Mouse (Mus musculus): ENCODE measurements at regions not wholly inside any gene's neighbourhood (a gene's known extent, or its start where the extent isn't known, plus 50 kb on each side); places are given as distances from the start of the nearest gene placed in this dataset.

DNA sequence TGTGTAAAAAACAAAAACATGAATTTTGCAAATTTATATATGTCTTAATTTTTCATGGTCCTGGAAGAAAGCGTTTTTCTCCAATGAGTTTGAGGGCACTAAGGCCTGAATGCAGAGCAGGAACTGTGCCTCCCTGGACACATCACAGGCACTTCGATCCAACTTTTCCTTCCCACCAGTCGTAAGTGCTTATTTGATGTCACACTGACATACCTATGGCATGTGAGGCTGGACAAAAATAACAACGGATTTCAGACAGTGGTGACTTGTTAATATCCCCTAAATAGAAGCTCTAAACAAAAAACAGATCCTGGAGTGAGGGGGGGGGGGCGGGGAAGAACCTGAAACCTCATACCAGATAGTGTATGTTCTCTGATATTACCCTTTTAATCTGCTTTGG, 1541.9 kb upstream of the Flrt2 start:
- intact Hi-C loops (cut with DNase I): no loop called here
- peak; percentile 9 to 23 for DNase-seq

DNA sequence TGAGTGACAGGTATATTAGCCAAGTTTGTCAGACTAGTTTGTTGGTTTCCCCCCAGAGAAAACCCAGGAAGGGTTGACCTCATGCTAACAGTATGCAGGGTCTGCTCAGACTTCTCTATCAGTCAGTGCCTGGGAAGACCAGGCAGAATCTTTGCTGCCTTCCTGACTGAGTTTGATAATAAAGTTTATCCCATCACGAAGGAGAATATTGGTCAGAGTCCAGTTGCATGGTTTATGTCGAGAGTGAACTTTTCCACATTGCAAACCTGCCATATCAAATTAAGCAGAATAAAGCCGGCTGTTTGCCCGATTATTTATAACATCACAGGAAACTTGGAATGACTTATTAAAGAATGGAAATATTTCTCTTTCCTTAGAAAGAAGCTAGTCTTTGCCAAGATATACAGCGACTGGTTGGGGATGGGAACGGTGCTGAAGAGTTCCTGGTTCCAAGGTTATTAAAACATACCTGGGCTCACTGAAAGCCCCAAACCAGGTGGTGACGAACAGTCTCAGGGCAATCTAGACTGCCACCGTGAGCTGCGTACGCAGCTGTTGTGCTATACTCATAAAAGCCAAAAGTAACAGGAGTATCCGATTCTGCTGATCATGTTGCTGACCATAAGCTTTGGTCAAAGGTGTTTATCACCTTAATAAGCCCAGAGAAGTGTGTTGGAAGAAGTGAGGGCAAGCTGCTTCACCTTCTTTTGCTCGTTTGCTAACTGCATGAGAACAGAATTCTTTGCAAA, 1536.7 kb upstream of the Flrt2 start:
- intact Hi-C loops (cut with DNase I): no loop called here
- DNase-seq: peak; percentile 23 to 25

DNA sequence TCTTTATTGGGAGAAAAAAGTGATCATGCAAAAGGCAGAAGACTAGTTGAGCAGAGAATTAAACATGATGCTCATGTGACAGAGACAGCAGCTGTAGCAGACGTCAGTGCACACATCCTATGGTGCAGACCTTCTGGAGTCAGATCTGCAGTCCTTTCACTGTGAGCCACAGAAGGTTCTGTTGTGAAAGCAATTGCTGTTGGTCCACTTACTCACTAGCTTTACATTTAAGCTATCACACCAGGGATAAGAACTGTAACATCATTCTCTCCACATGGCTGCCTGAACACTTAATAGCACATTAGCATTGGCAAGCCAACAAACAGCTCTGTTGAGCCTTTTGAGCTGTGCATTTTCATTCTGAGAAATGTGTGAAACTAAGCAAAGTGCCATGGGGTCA, 1509.7 kb upstream of the Flrt2 start:
- intact Hi-C loops (cut with DNase I): no loop called here
- DNase-seq: no peak

DNA sequence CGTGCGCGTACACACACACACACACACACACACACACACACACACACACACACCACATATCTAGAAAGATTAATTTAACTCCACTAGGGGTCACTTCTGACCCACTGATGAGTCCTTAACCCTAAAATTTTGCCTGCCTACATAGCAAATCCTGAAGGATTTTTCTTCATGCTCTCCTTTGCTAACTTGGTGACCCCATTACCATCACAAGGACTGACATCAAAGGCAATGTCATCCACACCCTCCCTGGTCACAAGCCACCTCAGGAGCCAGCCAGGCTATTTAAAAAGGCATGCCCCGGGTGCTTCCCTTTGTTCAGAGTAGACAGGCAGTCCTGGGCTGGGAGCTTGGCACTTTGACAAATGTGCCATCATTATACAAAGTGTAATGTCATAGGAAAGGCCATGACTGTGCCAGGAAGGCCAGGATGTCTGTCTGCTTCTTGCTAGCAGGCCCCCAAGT, 1501.4 kb upstream of the Flrt2 start:
- intact Hi-C loops (cut with DNase I): loop anchor here (2.0 to 10.0 kb wide), 4 partner anchors 237 to 1502 kb away; partner anchors contain the start of gene Flrt2
- peak; percentile 59 to 68 for DNase-seq

DNA sequence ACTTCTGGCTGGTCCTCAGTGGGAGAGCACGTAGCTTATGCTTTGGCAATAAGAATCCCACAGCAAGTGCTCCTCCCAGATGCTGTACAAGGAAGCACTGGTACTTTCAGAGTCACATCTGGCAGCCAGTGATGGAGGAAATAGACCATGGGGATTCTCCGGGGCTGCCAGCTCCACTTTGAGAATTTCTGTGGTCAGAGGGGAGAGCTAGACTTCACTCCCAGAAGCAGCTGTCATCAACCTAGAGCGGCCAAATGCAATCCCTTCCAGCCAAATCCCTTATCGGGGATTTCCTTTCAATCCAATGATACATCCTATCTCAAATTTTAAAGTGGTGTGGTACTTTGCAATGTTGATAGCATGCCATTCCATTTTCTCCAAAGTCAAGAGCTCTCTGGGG, 1474.1 kb upstream of the Flrt2 start:
- peak; percentile 42 to 45 for DNase-seq
- intact Hi-C loops (cut with DNase I): no loop called here

DNA sequence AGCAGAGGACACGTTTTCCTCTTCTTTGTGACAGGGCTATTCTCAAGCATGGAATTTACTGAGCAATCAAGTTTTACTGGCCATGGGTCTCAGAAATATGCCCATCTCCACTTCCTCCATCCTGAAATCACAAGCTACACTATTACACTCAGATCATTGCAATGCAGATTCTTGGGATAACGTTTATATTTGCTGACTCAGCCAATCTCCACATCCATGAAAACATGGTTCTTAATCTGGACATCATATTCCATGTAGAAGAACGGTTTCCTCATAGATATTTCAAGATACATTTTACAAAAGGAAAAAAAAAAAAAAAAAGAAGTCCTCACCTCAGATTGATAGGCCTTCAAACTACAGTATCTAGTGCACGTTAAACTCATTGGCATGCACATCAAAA, 1462.1 kb upstream of the Flrt2 start:
- intact Hi-C loops (cut with DNase I): no loop called here
- no peak for DNase-seq

DNA sequence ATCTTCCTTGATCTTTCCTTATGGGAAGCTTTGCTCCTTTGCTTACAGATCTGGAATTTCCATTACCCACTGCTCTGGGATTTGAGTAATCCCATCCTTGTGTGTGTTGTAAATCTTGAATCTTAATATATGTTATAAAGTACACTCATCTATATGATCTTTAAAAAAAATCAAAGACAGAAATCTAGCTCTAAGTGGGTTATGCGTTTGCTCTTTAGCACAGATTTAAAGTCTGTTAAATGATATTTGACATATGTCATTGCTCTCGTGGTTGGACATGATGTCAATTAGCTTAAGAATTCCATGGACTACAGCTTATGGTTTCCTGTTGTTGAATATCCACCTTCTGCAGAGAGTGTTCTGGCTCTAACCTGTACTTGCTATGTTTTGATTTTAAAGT, 1446.7 kb upstream of the Flrt2 start:
- no peak for DNase-seq
- intact Hi-C loops (cut with DNase I): no loop called here

DNA sequence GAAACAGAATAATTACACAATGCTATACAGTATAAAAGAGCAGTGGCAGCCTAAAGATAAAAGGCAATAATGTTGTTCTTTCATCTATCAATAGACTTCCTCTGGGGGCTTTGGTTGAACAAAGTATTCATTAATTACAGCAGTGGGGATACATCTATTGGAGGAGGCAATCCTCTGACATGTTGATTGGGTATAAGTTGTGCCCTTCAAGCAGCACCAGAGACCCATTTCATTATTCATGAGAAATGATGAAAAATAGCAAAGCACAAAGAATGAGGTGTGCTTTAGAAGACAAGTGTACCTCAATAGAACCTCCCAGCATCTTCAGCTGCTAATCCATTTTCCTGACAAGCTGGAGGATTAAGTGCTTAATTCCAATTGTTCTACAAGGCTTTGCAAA, 1444.7 kb upstream of the Flrt2 start:
- no peak for DNase-seq

DNA sequence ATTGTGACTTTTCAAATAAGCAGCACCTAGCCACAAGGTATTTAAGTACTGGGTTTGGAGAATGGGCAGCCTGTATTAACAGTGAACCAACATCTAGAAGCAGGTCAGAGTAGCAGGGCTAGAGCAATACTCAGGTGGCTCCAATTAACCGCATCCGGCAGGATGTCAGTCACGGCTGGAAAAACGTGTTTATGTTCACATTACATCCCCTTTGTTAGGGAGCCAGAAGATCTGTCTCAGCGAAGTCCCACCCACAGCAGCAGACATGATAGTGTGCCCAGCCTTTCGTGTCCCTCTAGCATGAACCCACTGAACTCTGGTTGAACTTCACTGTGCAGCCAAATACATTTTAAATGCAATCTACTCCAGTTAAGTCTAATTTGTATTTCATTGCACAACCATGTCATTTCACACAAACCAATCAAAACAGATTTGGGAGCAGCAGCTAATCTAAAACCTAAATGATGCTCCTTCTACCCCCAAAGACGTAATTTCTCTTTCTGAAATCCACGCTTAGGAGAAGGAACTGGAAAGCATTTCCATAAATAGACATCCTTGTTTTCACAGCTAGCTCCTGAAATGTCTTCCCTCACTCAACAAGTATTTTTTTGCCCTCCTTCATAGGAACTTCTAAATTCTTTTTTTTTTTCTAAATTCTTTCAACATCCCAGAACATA, 1438.9 kb upstream of the Flrt2 start:
- intact Hi-C loops (cut with DNase I): no loop called here

More for the DNA sequence above, 1444.7 kb upstream of the Flrt2 start:
- intact Hi-C loops (cut with DNase I): no loop called here

DNA sequence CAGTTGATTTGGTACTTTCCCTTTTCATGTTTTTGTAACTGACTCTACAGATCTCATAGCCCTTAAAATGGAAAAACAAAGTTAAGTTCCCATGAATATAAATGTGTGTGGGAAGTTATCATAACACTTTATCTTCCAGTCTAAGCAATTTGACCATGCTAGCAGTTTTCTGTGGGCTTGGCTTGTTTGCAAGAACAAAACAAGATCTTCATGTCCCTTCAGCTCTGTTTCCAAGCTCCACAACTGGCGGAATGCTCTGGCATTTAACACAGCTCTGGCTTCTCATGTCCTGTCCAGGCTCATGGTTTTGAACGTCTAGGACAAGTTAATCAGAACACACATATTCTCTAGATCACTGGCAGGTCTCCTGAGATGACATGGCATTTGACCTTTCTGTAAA, 1411.1 kb upstream of the Flrt2 start:
- intact Hi-C loops (cut with DNase I): no loop called here

More for the DNA sequence above, 1438.9 kb upstream of the Flrt2 start:
- DNase-seq: peak; percentile 5 to 11

DNA sequence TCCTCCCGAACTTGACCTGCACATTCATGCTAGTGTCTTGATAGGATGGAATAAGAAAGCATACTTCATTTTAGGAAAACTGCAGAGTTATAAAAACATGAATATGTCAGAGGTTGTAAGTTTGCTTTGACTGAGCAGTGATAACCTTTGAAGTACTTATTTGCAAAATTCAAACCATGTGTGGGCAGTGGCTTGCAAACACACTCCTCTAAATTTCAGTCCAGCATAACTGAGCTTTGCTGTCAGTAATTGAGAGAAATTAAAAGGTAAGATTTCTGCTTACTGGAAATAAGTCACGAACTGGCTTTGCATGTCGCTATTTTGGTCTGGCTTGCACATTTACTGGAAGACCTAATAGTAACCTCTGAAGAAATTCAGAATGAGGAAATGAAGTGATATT, 1409.1 kb upstream of the Flrt2 start:
- intact Hi-C loops (cut with DNase I): no loop called here
- no peak for DNase-seq

More for the DNA sequence above, 1411.1 kb upstream of the Flrt2 start:
- DNase-seq: peak; percentile 26 to 41

DNA sequence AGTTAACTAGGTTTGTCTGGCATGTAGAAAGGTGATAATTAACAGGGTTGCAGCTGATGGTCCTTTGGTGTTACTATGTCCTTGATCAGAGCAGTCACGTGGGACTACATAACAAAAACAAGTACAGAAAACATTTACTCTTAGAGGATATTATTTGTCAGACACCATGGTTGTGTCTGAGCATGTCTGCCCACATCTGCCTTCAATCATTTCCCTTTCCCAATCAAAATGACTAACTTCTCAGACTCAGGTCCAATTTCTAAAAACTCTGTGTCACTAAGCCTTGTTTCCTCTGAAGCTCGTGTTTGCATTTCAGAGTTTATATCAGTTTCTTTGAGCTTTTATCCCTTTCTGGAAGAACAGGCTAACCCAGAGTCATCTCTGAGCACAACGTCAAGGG, 1408.5 kb upstream of the Flrt2 start:
- intact Hi-C loops (cut with DNase I): no loop called here
- no peak for DNase-seq

DNA sequence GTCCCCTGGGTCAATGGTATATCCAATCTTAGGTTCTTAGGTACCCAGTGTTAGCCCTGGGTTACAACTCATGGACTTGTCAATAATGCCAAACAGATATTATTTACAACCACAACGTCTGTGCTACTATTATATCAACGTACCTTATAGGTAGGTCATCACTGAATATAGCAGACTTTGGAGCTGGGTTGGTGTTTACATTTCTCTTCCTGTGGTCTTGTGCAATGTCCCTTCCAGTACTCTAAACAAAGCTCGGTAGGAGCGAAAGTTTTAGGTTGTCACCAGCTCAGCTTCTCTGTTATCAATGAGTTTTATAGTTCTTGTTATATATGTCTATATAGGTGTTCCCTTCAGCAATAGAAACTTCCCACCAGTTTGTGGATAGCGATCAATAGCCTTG, 1394.2 kb upstream of the Flrt2 start:
- no peak for DNase-seq
- intact Hi-C loops (cut with DNase I): no loop called here

DNA sequence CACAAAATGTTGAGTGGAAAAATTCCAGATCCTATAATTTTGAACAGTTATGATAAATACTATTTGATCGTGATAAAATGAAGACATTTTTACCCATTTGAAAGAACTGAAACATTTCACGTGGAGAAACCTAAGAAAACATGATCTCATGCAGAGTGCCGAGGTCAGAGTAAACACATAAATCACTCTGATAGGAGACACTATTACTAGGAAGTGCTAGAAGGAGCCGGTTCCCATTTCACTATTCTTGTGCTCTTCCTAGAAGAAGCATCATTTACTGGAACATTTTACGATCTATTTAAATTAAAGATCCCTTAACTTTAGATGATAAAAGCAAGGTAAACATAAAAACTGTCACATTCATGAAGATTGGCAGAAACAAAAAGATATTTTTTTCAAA, 1359.7 kb upstream of the Flrt2 start:
- no peak for DNase-seq
- intact Hi-C loops (cut with DNase I): no loop called here

DNA sequence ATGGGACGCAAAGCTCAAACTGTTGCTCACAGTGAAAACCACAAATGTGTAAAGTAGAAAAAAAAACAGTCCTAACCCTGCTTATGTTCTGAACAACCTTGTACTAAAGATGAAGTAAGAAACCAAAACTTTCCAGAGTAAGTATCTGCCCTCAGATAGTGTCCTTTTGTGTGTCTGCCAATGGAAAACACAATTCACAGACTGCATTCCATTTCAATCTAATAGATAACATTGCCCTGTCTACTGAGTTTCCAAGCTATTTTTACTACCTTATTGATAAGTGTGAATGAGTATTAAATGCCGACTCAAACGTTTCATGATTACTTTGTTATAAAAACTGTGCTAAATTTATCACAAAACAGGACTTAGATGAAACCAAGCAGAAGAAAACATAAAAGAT, 1357.4 kb upstream of the Flrt2 start:
- intact Hi-C loops (cut with DNase I): no loop called here

DNA sequence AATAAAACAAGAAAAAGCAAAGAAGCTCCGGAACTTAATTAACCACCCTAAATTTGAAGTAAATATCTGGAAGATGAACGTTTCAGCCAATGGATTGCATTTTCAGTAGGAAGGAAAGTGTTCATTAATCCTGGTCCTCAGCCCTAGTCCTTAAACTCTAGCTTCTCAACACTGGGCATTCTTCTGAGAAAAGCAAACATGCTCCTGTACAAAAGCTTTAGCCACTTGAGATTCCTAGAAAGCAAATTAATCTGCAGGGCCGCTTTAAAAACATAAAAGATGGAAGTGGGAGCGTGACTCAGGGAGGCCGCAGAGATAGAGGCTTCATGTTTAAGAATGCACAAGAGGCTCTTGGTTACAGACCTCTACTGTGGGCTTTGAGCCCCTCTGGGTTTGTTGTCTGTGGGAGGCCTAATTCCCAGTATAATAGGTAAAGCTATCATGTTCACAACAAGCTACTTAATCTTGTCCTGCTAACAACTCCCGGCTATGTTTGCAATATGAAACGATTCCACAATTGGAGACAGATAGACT, 1342.3 kb upstream of the Flrt2 start:
- intact Hi-C loops (cut with DNase I): no loop called here
- no peak for DNase-seq

More for the DNA sequence above, 1357.4 kb upstream of the Flrt2 start:
- peak in 1 of 2 experiments; percentile 9 for DNase-seq

DNA sequence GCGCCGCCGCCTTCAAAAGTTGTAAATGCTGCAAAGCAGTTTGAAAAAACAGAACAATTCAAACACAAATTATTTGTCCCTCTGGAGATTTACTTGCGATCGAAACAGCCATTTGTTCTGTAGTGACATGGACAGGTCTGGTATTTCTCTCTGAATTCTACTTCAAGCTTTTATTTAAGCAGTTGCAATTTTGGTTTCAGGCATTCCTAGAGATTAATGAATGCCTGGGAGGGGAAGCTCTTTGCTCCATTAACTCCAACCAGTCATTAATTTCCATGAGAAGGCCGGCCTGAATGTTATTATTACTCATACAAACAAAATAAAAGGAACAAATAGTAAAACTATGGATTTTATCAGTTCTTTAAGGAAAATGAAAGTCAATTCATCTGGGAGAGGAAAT, 1327.8 kb upstream of the Flrt2 start:
- DNase-seq: no peak
- intact Hi-C loops (cut with DNase I): no loop called here

DNA sequence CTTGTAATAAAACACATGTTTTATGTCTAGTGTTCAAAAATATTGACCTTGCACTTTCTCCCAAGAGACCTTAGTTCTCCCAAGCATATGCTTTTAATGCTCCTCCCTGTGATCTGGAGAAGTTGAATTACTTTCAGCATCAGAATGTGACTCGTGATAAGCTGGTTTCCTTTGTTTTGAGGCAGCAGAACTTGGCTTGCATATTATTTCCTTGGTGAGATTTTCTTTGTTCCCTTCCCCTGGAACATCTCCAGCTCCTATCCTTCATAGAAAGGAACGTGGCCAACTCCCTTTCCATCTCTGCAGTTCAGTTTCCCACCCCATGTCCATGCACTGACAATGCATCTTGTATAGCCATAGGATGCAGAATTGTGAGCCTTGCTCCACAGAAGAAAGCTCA, 1292.0 kb upstream of the Flrt2 start:
- intact Hi-C loops (cut with DNase I): no loop called here
- DNase-seq: peak; percentile 20 to 26

DNA sequence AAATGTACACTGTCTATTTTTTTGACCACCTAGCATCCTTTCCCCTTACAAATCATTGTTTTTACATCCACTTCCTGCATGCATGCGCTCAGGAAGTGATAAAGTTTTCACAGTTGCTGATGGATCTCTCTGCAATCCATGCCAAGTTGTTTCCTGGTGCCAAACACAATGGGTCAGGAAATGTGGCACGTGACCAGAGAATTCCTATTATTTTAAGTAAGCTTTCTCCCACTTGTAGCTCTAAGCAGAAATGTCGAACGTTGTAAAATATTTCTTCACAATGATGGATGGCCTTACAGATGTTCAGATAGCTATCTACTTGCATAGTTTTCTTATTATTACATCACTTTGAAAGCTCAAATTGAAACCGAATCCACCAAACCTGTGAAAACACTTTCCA, 1271.1 kb upstream of the Flrt2 start:
- DNase-seq: peak; percentile 52 to 61
- intact Hi-C loops (cut with DNase I): loop anchor here (2.0 to 10.0 kb wide), 3 partner anchors 68 to 1274 kb away; partner anchors contain the start of gene Flrt2

DNA sequence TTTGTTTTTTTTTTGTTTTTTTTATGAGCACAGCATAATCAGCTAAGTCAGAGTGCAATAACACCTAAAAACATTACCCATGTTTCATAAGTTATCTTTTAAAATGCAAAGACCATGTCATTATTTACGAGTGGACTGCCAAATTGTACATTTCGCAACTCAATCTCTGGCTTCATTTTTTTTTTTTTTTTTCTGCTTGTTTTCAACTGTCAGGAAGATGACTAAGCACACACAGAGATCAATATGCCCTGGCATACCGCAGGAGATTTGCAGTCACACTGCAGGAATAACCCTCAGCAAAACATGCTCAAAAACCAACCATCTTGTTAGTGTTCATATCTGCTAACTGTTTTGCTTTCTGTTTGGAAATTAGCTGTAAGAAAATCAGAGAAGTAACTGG, 1270.3 kb upstream of the Flrt2 start:
- DNase-seq: no peak
- intact Hi-C loops (cut with DNase I): loop anchor here (2.0 to 10.0 kb wide), 3 partner anchors 67 to 1273 kb away; partner anchors contain the start of gene Flrt2

DNA sequence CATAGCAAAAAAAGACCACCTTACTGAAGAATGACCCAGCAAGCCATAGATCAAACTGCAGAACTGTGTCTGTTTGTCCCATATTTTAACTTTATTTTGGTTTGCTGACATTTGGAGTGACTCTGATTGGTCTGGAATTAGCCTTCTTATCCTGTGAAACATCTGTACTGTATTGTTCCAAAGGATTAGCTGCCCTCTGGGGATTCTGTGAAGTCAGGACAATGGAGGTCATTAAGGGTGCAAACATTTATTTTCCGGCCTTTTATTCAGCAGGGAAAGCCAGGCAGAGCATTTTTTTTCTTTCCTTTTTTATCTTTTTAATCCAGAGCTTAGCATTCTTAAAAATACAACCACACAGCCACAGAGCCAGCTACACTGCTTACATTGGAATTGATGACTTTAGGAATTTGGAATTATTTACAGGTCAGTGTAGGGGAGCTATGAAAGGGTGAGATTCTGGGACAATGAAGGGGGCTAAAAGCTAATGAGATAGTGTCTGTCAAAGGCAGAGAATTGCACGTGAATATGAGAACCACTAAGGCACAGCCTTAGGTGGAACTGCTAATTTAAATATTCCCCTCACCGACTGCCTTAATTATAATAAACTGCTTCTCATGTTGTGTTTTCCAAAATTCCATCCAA, 1267.6 kb upstream of the Flrt2 start:
- peak; percentile 7 to 43 for DNase-seq
- intact Hi-C loops (cut with DNase I): loop anchor here (5.0 to 10.0 kb wide), 2 partner anchors 163 to 1270 kb away; partner anchors contain the start of gene Flrt2

Data from heart, postnatal 10 days (tissue).